Mouse (Mus musculus) lung, embryonic 16.5 days (tissue): Measurements from ENCODE around the gene Pyroxd2. TPM values are rescaled to one million over a fixed set of nuclear protein-coding genes. Genes with fewer than 3 reads are reported as not detected.
A peak's percentile ranks its signal among the peaks of the same experiment; 100 is the strongest.

ENCODE experiments used
- ATAC-seq: fragments of 200-750 bp; cut with Nextera tagmentation; 2 replicates; pipeline ENCODE4 v1.8.0; 2017; ENCODE audit warnings: low read depth, mild to moderate bottlenecking, moderate library complexity
- H3K27ac ChIP-seq: fragments of 300-500 bp; sonication (generic); 2 replicates; pipeline ENCODE4 v1.5.1; 2014; ENCODE audit warnings: mild to moderate bottlenecking, control low read depth, low read length
- H3K27me3 ChIP-seq: fragments of 300-500 bp; sonication (generic); 2 replicates; pipeline ENCODE4 v1.6.1; 2014; ENCODE audit warnings: low read depth, low read length, mixed read lengths; ENCODE audit not compliant: control insufficient read depth, insufficient read depth
- H3K36me3 ChIP-seq: fragments of 300-500 bp; sonication (generic); 2 replicates; pipeline ENCODE4 v1.6.1; 2014; ENCODE audit warnings: low read length; ENCODE audit not compliant: control insufficient read depth, insufficient read depth
- H3K4me1 ChIP-seq: fragments of 300-500 bp; sonication (generic); replicated peaks from 2 replicates; pipeline ENCODE4 v1.6.1; 2014; ENCODE audit warnings: low read length, mixed read lengths; ENCODE audit not compliant: control insufficient read depth, insufficient read depth
- H3K4me2 ChIP-seq: fragments of 300-500 bp; sonication (generic); 2 replicates; pipeline ENCODE4 v1.6.1; 2014; ENCODE audit warnings: low read depth, low read length, control low read depth
- H3K4me3 ChIP-seq: fragments of 300-500 bp; sonication (generic); 2 replicates; pipeline ENCODE4 v1.5.1; 2014; ENCODE audit warnings: mild to moderate bottlenecking, low read length, control low read depth
- H3K9ac ChIP-seq: fragments of 300-500 bp; sonication (generic); 2 replicates; pipeline ENCODE4 v1.6.1; 2014; ENCODE audit warnings: low read length, control low read depth
- H3K9me3 ChIP-seq: fragments of 300-500 bp; sonication (generic); 2 replicates; pipeline ENCODE4 v1.6.1; 2016; ENCODE audit warnings: low read length; ENCODE audit not compliant: control insufficient read depth
- WGBS: fragments of 180-500 bp; shearing (Covaris S2); extraction: QIAGEN DNeasy Blood & Tissue Kit; methylation state at CpG from one replicate; pipeline ENCODE4 v1.1.7; 2014; 5-methylcytosine and 5-hydroxymethylcytosine counted together
- polyA plus RNA-seq: library from polyadenylated mRNA; unstranded; fragments of >200 nt; fragmentation: Nextera tagmentation; extraction: Ambion mirVana; gene quantifications from 2 replicates; pipeline ENCODE4 v1.2.1, GENCODE M21; 2015

Gene Pyroxd2
- polyA plus RNA-seq, 1 experiment from 2014 or later = 6.7 TPM

DNA sequence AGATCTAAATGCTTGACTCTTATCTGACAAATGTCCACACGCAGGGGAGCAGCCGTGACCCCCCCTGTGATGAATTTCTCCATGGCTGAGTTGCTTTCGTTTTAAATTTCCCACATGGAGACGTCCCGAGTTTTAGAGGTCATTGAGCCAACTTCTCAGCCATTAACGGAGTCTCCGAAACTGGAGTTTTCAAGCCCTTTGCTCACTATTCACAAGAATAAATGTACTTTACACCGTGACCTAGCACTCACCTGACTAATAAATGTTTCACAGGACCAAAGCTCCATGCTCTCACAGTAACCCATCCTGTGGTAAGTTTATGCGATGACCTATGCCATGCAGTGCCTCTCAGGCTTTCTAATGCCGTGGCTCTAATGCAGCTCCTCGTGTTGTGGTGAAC lies 2.4 kb downstream of the Pyroxd2 start:
- no peak overlapping the region for H3K4me2 ChIP-seq
- peaks cover 25% of the 10 kb centered on the region for H3K4me1 ChIP-seq
- H3K36me3 ChIP-seq = no peaks in the 10 kb centered on the region
- WGBS = 49% methylated on average over 11 of the region's 11 CpGs
- H3K9me3 ChIP-seq = no peaks in the 10 kb centered on the region
- no peaks in the 10 kb centered on the region for H3K27me3 ChIP-seq
- no peak overlapping the region for H3K27ac ChIP-seq
- no peak overlapping the region for H3K9ac ChIP-seq
- H3K4me3 ChIP-seq = no peak overlapping the region
- no peak for ATAC-seq

DNA sequence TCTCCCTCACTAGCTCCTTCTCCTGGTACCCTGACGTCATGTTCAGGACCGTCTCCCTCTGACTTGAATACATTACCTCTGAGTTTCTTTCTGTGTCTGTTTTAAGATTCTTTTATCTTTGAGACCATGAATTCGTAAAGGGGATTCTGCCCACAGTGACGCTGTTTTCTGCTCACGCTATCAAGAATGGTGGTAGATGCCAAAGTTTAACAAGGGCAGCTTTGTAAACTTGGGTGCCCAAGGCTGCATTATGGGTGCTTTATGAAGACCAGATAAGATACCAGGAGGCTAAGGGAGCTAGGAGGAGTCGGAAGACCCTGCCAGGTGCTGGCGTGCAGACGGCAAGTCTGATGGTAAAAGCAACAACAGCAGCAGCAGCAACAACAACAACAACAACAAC lies 5.9 kb downstream of the Pyroxd2 start:
- H3K4me3 ChIP-seq = no peak overlapping the region
- no peak for ATAC-seq
- peaks cover 10% of the 10 kb centered on the region for H3K4me1 ChIP-seq
- H3K9ac ChIP-seq = no peak overlapping the region
- WGBS = 88% methylated on average over 8 of the region's 8 CpGs
- no peaks in the 10 kb centered on the region for H3K27me3 ChIP-seq
- H3K36me3 ChIP-seq = no peaks in the 10 kb centered on the region
- H3K4me2 ChIP-seq = no peak overlapping the region
- no peak overlapping the region for H3K27ac ChIP-seq
- no peaks in the 10 kb centered on the region for H3K9me3 ChIP-seq

GRCm38 (mm10) chr19:42745869-42746224 lies 6.7 kb downstream of the Pyroxd2 start:
- no peak overlapping the region for H3K9ac ChIP-seq
- no peaks in the 10 kb centered on the region for H3K36me3 ChIP-seq
- no peaks in the 10 kb centered on the region for H3K27me3 ChIP-seq
- H3K4me1 ChIP-seq = peaks cover 7% of the 10 kb centered on the region; the same call in 1 of the 2 replicates
- ATAC-seq = no peak
- H3K4me2 ChIP-seq = no peak overlapping the region
- H3K27ac ChIP-seq = no peak overlapping the region
- H3K9me3 ChIP-seq = no peaks in the 10 kb centered on the region
- H3K4me3 ChIP-seq = no peak overlapping the region
- 60% methylated on average over 4 of the region's 4 CpGs for WGBS

- H3K9me3 ChIP-seq = no peaks in the 10 kb centered on the region
- H3K4me2 ChIP-seq = no peak overlapping the region
- no peak overlapping the region for H3K27ac ChIP-seq
- no peak overlapping the region for H3K4me3 ChIP-seq
- no peak for ATAC-seq
- no peaks in the 10 kb centered on the region for H3K27me3 ChIP-seq
- peaks cover 7% of the 10 kb centered on the region; the same call in 1 of the 2 replicates for H3K4me1 ChIP-seq
- no peaks in the 10 kb centered on the region for H3K36me3 ChIP-seq
- H3K9ac ChIP-seq = no peak overlapping the region
- WGBS = 48% methylated on average over 9 of the region's 9 CpGs
Observed at GRCm38 (mm10) chr19:42745084-42745868, 7.3 kb downstream of the Pyroxd2 start.

- ATAC-seq = peak; percentile 89
- no peak overlapping the region for H3K27ac ChIP-seq
- no peak overlapping the region for H3K4me3 ChIP-seq
- H3K4me2 ChIP-seq = no peak overlapping the region
- H3K27me3 ChIP-seq = no peaks in the 10 kb centered on the region
- no peaks in the 10 kb centered on the region for H3K36me3 ChIP-seq
- WGBS = 12% methylated on average over 4 of the region's 4 CpGs
- H3K9ac ChIP-seq = no peak overlapping the region
- H3K4me1 ChIP-seq = peaks cover 5% of the 10 kb centered on the region; the same call in 1 of the 2 replicates
- no peaks in the 10 kb centered on the region for H3K9me3 ChIP-seq
Observed at GRCm38 (mm10) chr19:42744162-42744586, 8.4 kb downstream of the Pyroxd2 start.

DNA sequence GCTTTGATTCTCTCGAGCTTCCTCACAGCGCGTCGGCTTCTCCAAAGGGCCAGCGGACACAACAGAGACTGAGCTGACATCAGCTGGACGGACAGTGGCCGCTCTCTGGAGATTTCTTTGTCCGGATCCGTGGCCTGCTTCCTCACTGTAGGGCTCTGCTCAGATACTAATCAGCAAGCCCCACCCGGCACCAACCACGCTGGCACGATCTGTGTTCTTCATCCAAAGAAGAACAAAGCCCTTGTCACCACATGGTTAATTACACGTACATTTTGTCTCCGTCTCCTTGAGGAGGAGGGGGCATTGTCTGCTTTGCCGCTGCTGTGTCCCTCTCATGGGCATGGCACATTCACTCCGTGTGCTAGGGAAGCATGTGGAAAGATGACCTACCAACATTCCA lies 9.3 kb downstream of the Pyroxd2 start:
- WGBS = 74% methylated on average over 16 of the region's 16 CpGs
- ATAC-seq = no peak
- Histone ChIP-seq H3K27me3 (no peaks in the 10 kb centered on the region), H3K9ac (no peak overlapping the region), H3K4me1 (peaks cover 5% of the 10 kb centered on the region; the same call in 1 of the 2 replicates), H3K27ac (no peak overlapping the region), H3K4me2 (no peak overlapping the region), H3K9me3 (no peaks in the 10 kb centered on the region), H3K4me3 (no peak overlapping the region), H3K36me3 (no peaks in the 10 kb centered on the region)

GRCm38 (mm10) chr19:42741884-42742283 lies 10.7 kb downstream of the Pyroxd2 start:
- 42% methylated on average over 14 of the region's 14 CpGs for WGBS
- Histone ChIP-seq H3K9me3 (no peaks in the 10 kb centered on the region), H3K4me3 (no peak overlapping the region), H3K4me2 (no peak overlapping the region), H3K4me1 (peaks cover 5% of the 10 kb centered on the region; the same call in 1 of the 2 replicates), H3K9ac (no peak overlapping the region), H3K27ac (no peak overlapping the region), H3K36me3 (no peaks in the 10 kb centered on the region), H3K27me3 (no peaks in the 10 kb centered on the region)
- ATAC-seq = no peak

- no peaks in the 10 kb centered on the region for H3K9me3 ChIP-seq
- 80% methylated on average over 8 of the region's 8 CpGs for WGBS
- no peak overlapping the region for H3K9ac ChIP-seq
- no peaks in the 10 kb centered on the region for H3K36me3 ChIP-seq
- H3K4me3 ChIP-seq = no peak overlapping the region
- no peaks in the 10 kb centered on the region for H3K27me3 ChIP-seq
- peaks cover 5% of the 10 kb centered on the region; the same call in 1 of the 2 replicates for H3K4me1 ChIP-seq
- no peak overlapping the region for H3K4me2 ChIP-seq
- no peak overlapping the region for H3K27ac ChIP-seq
- ATAC-seq = no peak
Observed at GRCm38 (mm10) chr19:42740163-42740899, 12.2 kb downstream of the Pyroxd2 start.

DNA sequence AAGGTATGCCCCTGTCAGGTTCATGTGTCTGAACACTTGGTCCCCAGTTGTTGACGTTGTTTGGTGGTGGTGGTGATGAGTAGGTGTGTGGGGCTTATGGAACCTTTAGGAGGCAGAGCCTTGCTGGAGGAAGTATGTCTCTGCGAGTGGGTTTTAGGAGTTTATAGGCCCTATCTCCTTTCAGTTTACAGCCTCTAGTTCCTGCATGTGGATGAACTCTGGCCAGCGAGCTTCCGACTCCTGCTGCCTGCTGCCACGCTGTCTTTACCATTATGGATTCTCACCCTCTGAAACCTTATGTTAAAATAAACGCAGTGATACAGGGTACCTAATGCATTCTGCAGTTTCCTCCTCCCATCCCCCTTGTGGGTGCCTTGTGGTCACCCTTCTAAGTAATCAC lies 12.8 kb downstream of the Pyroxd2 start:
- Histone ChIP-seq H3K27me3 (no peaks in the 10 kb centered on the region), H3K9me3 (no peaks in the 10 kb centered on the region), H3K4me2 (no peak overlapping the region), H3K36me3 (no peaks in the 10 kb centered on the region), H3K9ac (no peak overlapping the region), H3K4me3 (no peak overlapping the region), H3K27ac (no peak overlapping the region), H3K4me1 (peaks cover 5% of the 10 kb centered on the region; the same call in 1 of the 2 replicates)
- 78% methylated on average over 6 of the region's 6 CpGs for WGBS
- ATAC-seq = no peak
